Mouse (Mus musculus): ENCODE measurements at regions not wholly inside any gene's neighbourhood (a gene's known extent, or its start where the extent isn't known, plus 50 kb on each side); places are given as distances from the start of the nearest gene placed in this dataset.

GRCm38 (mm10) chr10:35654548-35655180, 57.0 kb downstream of the Amd2 start:
- in situ Hi-C loops (cut with MboI, MseI): no loop called here

GRCm38 (mm10) chr10:35649930-35650329, 61.8 kb downstream of the Amd2 start:
- in situ Hi-C loops (cut with MboI, MseI): no loop called here

DNA sequence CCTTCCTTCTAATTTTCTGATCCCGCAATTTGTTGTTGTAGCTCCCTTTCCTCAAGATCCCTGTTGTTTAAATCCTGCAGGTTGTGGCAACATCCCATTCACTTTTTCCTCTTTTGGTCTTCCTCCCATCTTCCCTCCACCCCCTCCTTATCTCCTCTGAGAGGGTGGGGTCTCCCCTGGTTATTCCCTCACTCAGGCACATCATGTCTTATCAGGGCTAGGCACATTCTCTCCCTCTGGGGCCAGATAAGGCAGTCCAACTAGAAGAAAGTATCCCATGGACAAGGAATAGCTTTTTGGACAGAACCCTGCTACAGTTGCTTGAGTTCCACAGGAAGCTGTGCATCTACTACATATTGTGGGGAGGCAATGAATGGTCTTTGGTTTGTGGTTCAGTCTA, 90.8 kb downstream of the Amd2 start:
- in situ Hi-C loops (cut with MboI, MseI): loop anchor here in 1 of 2 experiments (10.0 kb wide), 1 partner anchor 926 kb away; no protein-coding TSS in a partner anchor

DNA sequence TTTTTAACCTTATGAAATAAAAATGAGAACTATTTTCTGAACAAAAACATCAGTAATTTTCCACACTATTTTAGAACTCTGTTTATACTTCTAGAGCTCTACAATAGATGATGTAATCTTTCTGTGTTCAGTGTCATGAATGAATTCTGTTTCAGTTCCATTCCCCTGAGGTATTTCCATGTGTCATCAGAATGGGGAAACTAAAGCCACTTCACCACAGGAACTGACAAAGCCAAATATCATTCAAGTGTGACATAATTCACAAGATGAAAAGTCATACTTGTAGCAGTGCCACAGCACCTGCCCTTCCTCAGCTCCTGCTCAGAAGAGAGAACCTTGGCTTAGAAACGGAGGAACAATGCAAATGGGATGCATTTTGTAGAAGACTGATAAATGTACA, 125.4 kb downstream of the Amd2 start:
- in situ Hi-C loops (cut with MboI, MseI): no loop called here

Data from T-helper 17 cell (primary cell).